ENCODE assay signal across 8 mouse cellular contexts in the genomic region with DNA sequence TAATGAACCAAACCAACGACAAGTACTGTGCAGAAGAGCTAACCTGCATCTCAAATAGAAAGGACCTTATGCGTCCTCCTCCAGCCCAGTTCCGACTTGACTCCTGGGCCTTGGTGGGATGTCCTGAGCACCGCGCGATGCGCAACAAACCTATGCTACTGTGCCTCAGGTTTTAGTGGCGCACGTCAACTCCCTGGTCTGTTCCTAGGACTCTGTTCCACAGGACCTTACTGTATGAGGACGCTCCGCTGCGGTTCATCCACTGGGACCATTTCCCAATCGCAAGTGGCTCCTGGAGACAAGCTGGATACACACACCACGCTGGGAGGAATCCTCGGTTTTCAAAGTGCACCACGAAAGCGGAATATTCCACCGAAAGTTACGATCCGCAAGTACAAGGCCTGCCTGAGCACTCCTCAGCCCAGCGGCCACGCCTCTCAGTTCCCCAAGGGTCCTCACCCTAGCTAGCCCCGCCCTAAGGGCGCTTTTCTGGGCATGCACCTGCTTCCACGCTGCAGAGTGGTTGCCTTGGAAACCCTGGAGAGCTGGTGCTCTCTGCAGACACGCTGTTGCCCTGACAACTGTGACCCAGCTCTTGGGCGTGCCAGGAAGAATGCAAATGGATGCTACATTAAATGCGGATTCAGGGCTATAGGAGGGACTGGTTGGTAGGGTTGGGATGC. TPM values are rescaled to one million over a fixed set of nuclear protein-coding genes. Genes with fewer than 3 reads are reported as not detected.
A peak's percentile ranks its signal among the peaks of the same experiment; 100 is the strongest.
DNase-seq lines count a peak whose midpoint lies in the region; ATAC-seq lines count a peak whose summit lies in the region.

No protein-coding gene starts in this region.

- H3K27ac ChIP-seq in heart, embryonic 11.5 days (ENCODE audit: low read depth, low read length): no peak overlapping the region
- no peak overlapping the region for H3K27ac ChIP-seq in heart, embryonic 16.5 days (ENCODE audit: low read length)
- no peak overlapping the region for H3K27ac ChIP-seq in liver, embryonic 15.5 days (replicated peaks)
- peak overlapping the region; percentile 78 for H3K27ac ChIP-seq in neural tube, embryonic 12.5 days

- H3K4me1 ChIP-seq in heart, embryonic 11.5 days (ENCODE audit: control insufficient read depth, insufficient read depth, low read length): peaks cover 7% of the 10 kb centered on the region
- peaks cover 8% of the 10 kb centered on the region for H3K4me1 ChIP-seq in heart, embryonic 16.5 days (ENCODE audit: control insufficient read depth, insufficient read depth, low read length)
- peaks cover 4% of the 10 kb centered on the region; the same call in 1 of the 2 replicates for H3K4me1 ChIP-seq in liver, embryonic 15.5 days (replicated peaks)
- H3K4me1 ChIP-seq in neural tube, embryonic 12.5 days: peaks cover 37% of the 10 kb centered on the region

- ATAC-seq in heart, embryonic 11.5 days (replicated peaks; ENCODE audit: insufficient number of reproducible peaks, low FRiP score, low TSS enrichment): no peak
- peak; percentile 60; the same call in 1 of the 2 replicates for ATAC-seq in heart, embryonic 16.5 days (replicated peaks; ENCODE audit: extremely low read depth, insufficient read depth, low FRiP score)
- no peak for ATAC-seq in liver, embryonic 15.5 days (ENCODE audit: insufficient read depth)
- ATAC-seq in neural tube, embryonic 12.5 days (ENCODE audit: low FRiP score, low read depth): peak; percentile 95

- H3K27me3 ChIP-seq in heart, embryonic 11.5 days (ENCODE audit: control insufficient read depth, insufficient read depth, low read length): peaks cover 51% of the 10 kb centered on the region
- peaks cover 34% of the 10 kb centered on the region for H3K27me3 ChIP-seq in heart, embryonic 16.5 days (ENCODE audit: control insufficient read depth, insufficient read depth, low read length)
- H3K27me3 ChIP-seq in liver, embryonic 15.5 days: peaks cover 62% of the 10 kb centered on the region
- H3K27me3 ChIP-seq in neural tube, embryonic 12.5 days (replicated peaks): no peaks in the 10 kb centered on the region

- 1% methylated on average over 28 of the region's 28 CpGs for WGBS in heart, embryonic 11.5 days (ENCODE audit: insufficient replicate concordance)
- WGBS in heart, embryonic 16.5 days: 3% methylated on average over 28 of the region's 28 CpGs
- 2% methylated on average over 28 of the region's 28 CpGs for WGBS in liver, embryonic 15.5 days (ENCODE audit: insufficient replicate concordance)
- WGBS in neural tube, embryonic 12.5 days: under 1% methylated on average over 28 of the region's 28 CpGs

- peak overlapping the region; percentile 41 for H3K4me3 ChIP-seq in heart, embryonic 11.5 days (ENCODE audit: low read depth, low read length)
- peak overlapping the region; percentile 56 for H3K4me3 ChIP-seq in heart, embryonic 16.5 days (ENCODE audit: low read length)
- H3K4me3 ChIP-seq in liver, embryonic 15.5 days (replicated peaks): peak overlapping the region; percentile 29
- peak overlapping the region; percentile 46 for H3K4me3 ChIP-seq in neural tube, embryonic 12.5 days

- H3K9ac ChIP-seq in heart, embryonic 11.5 days (ENCODE audit: low read depth, low read length): no peak overlapping the region
- H3K9ac ChIP-seq in heart, embryonic 16.5 days (ENCODE audit: low read length): peak overlapping the region; percentile 61
- H3K9ac ChIP-seq in liver, embryonic 15.5 days: no peak overlapping the region
- H3K9ac ChIP-seq in neural tube, embryonic 12.5 days: peak overlapping the region; percentile 67

- H3K4me2 ChIP-seq in heart, embryonic 11.5 days: peak overlapping the region; percentile 76
- peak overlapping the region; percentile 96 for H3K4me2 ChIP-seq in heart, embryonic 16.5 days (ENCODE audit: low read depth, low read length)
- peak overlapping the region; percentile 54 for H3K4me2 ChIP-seq in liver, embryonic 15.5 days
- H3K4me2 ChIP-seq in neural tube, embryonic 12.5 days (replicated peaks): peak overlapping the region; percentile 79

- no peak for DNase-seq in heart, adult 9 months (ENCODE audit: low spot score in 2 of 2)
- peak; percentile 41 to 74 for DNase-seq in cerebellum, postnatal 4 days (ENCODE audit: low spot score in 2 of 2)
- peak; percentile 77 to 83 for DNase-seq in layer of hippocampus, adult 18-20 months (ENCODE audit: low spot score in 2 of 2)
- DNase-seq in thymus, postnatal 0 days (ENCODE audit: low spot score): peak; percentile 86

- H3K9me3 ChIP-seq in heart, embryonic 11.5 days (replicated peaks; ENCODE audit: control insufficient read depth, low read length): 0 out of 2 replicates have a peak, but pooled peaks cover 2% of the 10 kb centered on the region
- H3K9me3 ChIP-seq in heart, embryonic 16.5 days (replicated peaks; ENCODE audit: control insufficient read depth, low read length): peaks cover 5% of the 10 kb centered on the region; the same call in 1 of the 2 replicates
- no peaks in the 10 kb centered on the region for H3K9me3 ChIP-seq in liver, embryonic 15.5 days (replicated peaks)
- no peaks in the 10 kb centered on the region for H3K9me3 ChIP-seq in neural tube, embryonic 12.5 days

- H3K36me3 ChIP-seq in heart, embryonic 11.5 days (ENCODE audit: control insufficient read depth, insufficient read depth, low read length): no peaks in the 10 kb centered on the region
- no peaks in the 10 kb centered on the region for H3K36me3 ChIP-seq in heart, embryonic 16.5 days (ENCODE audit: control insufficient read depth, insufficient read depth)
- H3K36me3 ChIP-seq in liver, embryonic 15.5 days (replicated peaks): no peaks in the 10 kb centered on the region
- H3K36me3 ChIP-seq in neural tube, embryonic 12.5 days: no peaks in the 10 kb centered on the region; the same call in 1 of the 2 replicates

RNA-seq across cellular contexts. Expression of gene Trim2, which starts 1.5 kb away (rescaled TPM):
- polyA plus RNA-seq in heart, embryonic 11.5 days (2014; fragmentation: Nextera tagmentation; extraction: Ambion mirVana): 8.9 TPM in 2 replicates
- polyA plus RNA-seq in heart, embryonic 16.5 days (2015; fragmentation: Nextera tagmentation; extraction: Ambion mirVana): 8.7 and 10.1 TPM in 2 replicates
- total RNA-seq in layer of hippocampus, adult 18-20 months (2021): 100 to 1,000 TPM; 438 to 456 TPM
- polyA plus RNA-seq in liver, embryonic 15.5 days (2015; fragmentation: Nextera tagmentation; extraction: Ambion mirVana): 4.8 and 5.6 TPM in 2 replicates
- polyA plus RNA-seq in neural tube, embryonic 12.5 days (2016; fragmentation: Nextera tagmentation; extraction: Ambion mirVana): 132 and 151 TPM in 2 replicates
- 1.3 and 1.9 TPM in 2 replicates for polyA plus RNA-seq in thymus, postnatal 0 days (2015; fragmentation: Nextera tagmentation; extraction: Ambion mirVana)

Comparison
In these comparisons a context has a peak if more than half of its experiments do, and no peak if none do; other contexts are left out.
1. ATAC-seq: peak in heart, embryonic 16.5 days (single experiment) and neural tube, embryonic 12.5 days (single experiment); none in heart, embryonic 11.5 days (single experiment) and liver, embryonic 15.5 days (single experiment).
2. H3K9ac ChIP-seq: peak in heart, embryonic 16.5 days (single experiment) and neural tube, embryonic 12.5 days (single experiment); none in heart, embryonic 11.5 days (single experiment) and liver, embryonic 15.5 days (single experiment).
3. DNase-seq: peak in cerebellum, postnatal 4 days (2 of 2), layer of hippocampus, adult 18-20 months (2 of 2) and thymus, postnatal 0 days (single experiment); none in heart, adult 9 months (0 of 2).
4. RNA of gene Trim2, which starts 1.5 kb away (polyA plus RNA-seq): 132 to 151 TPM in neural tube, embryonic 12.5 days; 8.9 TPM in heart, embryonic 11.5 days, 8.7 to 10.1 TPM in heart, embryonic 16.5 days, 4.8 to 5.6 TPM in liver, embryonic 15.5 days and 1.3 to 1.9 TPM in thymus, postnatal 0 days; every median in the first group is over 10 times any median in the second.
5. Peak in every context shown above with its lines, with median percentiles within 50 percentile points of each other: H3K4me2 ChIP-seq and H3K4me3 ChIP-seq.